Mouse (Mus musculus) cerebellum, adult 2 months (tissue): ENCODE data around the gene 4930512M02Rik. TPM values are rescaled to one million over a fixed set of nuclear protein-coding genes. Genes with fewer than 3 reads are reported as not detected.

ENCODE experiments used
- DNase-seq, 2 experiments: peaks; one replicate each; pipeline ENCODE4 v3.0.0; 2021
- H3K27ac ChIP-seq: fragments of 200-500 bp; 2 replicates; pipeline ENCODE4 v1.5.1; 2012; ENCODE audit warnings: low read length, control low read depth, inconsistent platforms; ENCODE audit not compliant: insufficient read depth
- H3K27me3 ChIP-seq: fragments of 200-500 bp; 2 replicates; pipeline ENCODE4 v1.6.1; 2012; ENCODE audit warnings: inconsistent platforms, mild to moderate bottlenecking, low read length, moderate library complexity; ENCODE audit not compliant: control insufficient read depth, insufficient read depth
- H3K4me1 ChIP-seq: fragments of 200-500 bp; 2 replicates; pipeline ENCODE4 v1.6.1; 2011; ENCODE audit warnings: low read length; ENCODE audit not compliant: control insufficient read depth, insufficient read depth
- H3K4me3 ChIP-seq: fragments of 200-500 bp; replicated peaks from 2 replicates; pipeline ENCODE3; 2011; ENCODE audit warnings: mild to moderate bottlenecking, low read depth, low read length, control low read depth; ENCODE audit not compliant: insufficient read depth
- CTCF ChIP-seq: fragments of 200-500 bp; IDR thresholded peaks from 2 replicates; pipeline ENCODE4 v1.5.1; 2011; ENCODE audit warnings: low read depth, mild to moderate bottlenecking, control low read depth, low read length, moderate library complexity, borderline replicate concordance; ENCODE audit not compliant: insufficient read depth
- POLR2A ChIP-seq: fragments of 200-500 bp; IDR thresholded peaks from 2 replicates; pipeline ENCODE4 v1.6.1; 2011; ENCODE audit warnings: low read length, control low read depth, borderline replicate concordance; ENCODE audit not compliant: insufficient read depth
- WGBS: fragments of 180-500 bp; shearing (Covaris S2); methylation state at CpG from one replicate; pipeline ENCODE4 v1.1.7; 2018; 5-methylcytosine and 5-hydroxymethylcytosine counted together
- polyA plus RNA-seq: library from polyadenylated mRNA; depleted of rRNA; stranded (reverse); fragments of >200 nt; gene quantifications from 2 replicates; pipeline ENCODE4 v1.2.3, GENCODE M21; 2012

The 4930512M02Rik gene
- polyA plus RNA-seq, 1 experiment = not detected

DNA sequence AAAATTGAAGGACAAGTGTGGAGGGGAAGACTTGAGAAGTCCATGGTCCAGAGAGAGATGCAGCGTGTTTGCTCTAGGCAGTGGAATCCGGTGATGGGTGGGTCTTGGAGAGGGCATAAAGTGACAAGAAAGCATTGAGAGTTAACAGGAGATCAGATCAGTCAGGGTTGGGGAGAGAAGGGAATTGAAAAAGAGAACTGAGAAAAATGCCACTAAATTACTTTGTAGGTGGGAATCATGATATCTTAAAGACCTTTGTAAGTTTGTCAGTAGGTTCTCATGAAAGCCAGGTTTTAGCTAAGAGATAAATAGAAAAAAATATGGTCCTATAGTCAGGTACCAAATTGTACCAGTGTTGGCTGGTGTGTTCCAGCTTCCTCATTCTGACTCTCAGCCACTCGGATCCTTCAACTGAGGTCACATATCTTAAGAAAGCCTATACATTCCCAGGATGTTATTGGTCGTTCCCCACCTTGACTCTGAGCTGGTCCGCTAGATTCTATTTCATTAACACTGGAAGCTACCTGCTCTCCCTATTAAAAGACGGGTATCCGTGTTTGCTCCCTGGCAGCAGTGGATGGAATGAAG, 68.4 kb downstream of the 4930512M02Rik start:
- H3K4me3 ChIP-seq = no peak overlapping the region
- DNase-seq = no peak
- H3K27me3 ChIP-seq = no peaks in the 10 kb centered on the region
- TF ChIP-seq POLR2A (no peak), CTCF (no peak)
- H3K27ac ChIP-seq = no peak overlapping the region
- H3K4me1 ChIP-seq = no peaks in the 10 kb centered on the region
- WGBS = 83% methylated on average over 7 of the region's 7 CpGs

DNA sequence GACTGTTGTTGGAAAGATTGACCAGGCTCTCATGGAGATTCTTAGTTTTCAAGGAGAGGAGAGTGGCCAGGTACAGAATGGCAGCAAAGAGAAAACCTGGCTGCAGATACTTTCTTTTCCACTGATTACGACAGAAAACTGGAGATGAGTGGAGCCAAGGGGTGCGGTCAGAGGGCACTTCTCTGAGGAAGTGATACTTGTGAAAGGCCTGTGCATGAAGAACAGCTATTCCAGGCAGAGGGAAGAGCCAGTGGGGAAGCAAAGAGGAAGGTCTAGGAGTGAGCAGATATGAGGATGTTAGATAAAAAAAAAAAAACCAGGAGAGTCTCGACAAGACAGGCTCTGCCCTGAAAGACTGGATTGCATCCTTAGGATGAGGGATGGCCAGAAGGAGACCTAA, 69.0 kb downstream of the 4930512M02Rik start:
- no peak for DNase-seq
- whole genome bisulfite sequencing = 77% methylated on average over 3 of the region's 3 CpGs
- no peaks in the 10 kb centered on the region for H3K27me3 ChIP-seq
- TF ChIP-seq POLR2A (no peak), CTCF (no peak)
- H3K4me3 ChIP-seq = no peak overlapping the region
- no peak overlapping the region for H3K27ac ChIP-seq
- no peaks in the 10 kb centered on the region for H3K4me1 ChIP-seq

- DNase-seq = peak; percentile 2 to 24
- H3K27ac ChIP-seq = no peak overlapping the region
- no peaks in the 10 kb centered on the region for H3K27me3 ChIP-seq
- H3K4me1 ChIP-seq = no peaks in the 10 kb centered on the region
- H3K4me3 ChIP-seq = no peak overlapping the region
- 47% methylated on average over 11 of the region's 11 CpGs for WGBS
- TF ChIP-seq CTCF (peak; percentile 41; the same call in 1 of the 2 replicates), POLR2A (no peak)
These were observed 70.3 kb downstream of the 4930512M02Rik start for GRCm38 (mm10) chr11:11557173-11557967.

DNA sequence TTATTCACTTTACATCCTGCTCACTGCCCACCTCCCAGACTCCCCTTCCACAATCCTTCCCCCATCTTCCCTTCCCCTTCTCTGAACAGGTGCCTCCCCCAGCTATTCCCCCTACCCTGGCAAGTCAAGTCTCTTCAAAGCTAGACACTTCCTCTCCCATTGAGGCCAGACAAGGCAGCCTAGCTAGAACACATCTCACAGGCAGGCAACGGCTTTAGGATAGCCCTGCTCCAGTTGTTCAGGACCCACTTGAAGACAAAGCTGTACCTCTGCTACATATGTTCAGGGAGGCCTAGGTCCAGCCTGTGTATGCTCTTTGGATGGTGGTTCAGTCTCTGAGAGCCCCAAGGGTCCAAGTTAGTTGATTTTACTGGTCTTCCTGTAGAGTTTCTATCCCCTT, 71.4 kb downstream of the 4930512M02Rik start:
- no peaks in the 10 kb centered on the region for H3K4me1 ChIP-seq
- DNase-seq = no peak
- no peak overlapping the region for H3K27ac ChIP-seq
- 85% methylated on average over 1 of the region's 1 CpGs for WGBS
- no peak overlapping the region for H3K4me3 ChIP-seq
- no peaks in the 10 kb centered on the region for H3K27me3 ChIP-seq
- TF ChIP-seq CTCF (no peak), POLR2A (no peak)

DNA sequence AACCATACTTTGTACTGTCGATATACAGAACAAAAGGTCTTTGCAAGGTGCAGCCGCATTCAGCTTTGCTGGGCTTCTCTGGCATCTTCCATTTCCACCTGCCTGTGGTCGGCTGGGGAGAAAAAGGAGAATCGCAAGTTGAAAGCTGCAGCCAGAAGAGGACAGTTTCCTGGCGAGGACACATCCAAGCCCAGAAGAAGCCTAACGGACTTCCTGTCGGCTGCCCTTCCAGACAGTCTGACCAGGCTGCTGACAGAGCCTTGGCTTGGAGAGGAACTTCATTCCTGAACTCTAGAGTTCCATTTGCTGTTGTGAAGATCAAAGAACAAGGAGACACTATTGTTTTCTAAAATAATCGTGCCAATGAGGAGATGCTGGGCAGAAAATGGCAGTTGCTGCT, 72.1 kb downstream of the 4930512M02Rik start:
- no peak overlapping the region for H3K27ac ChIP-seq
- no peak for DNase-seq
- TF ChIP-seq POLR2A (no peak), CTCF (no peak)
- 61% methylated on average over 8 of the region's 8 CpGs for WGBS
- no peaks in the 10 kb centered on the region for H3K27me3 ChIP-seq
- H3K4me3 ChIP-seq = no peak overlapping the region
- no peaks in the 10 kb centered on the region for H3K4me1 ChIP-seq

DNA sequence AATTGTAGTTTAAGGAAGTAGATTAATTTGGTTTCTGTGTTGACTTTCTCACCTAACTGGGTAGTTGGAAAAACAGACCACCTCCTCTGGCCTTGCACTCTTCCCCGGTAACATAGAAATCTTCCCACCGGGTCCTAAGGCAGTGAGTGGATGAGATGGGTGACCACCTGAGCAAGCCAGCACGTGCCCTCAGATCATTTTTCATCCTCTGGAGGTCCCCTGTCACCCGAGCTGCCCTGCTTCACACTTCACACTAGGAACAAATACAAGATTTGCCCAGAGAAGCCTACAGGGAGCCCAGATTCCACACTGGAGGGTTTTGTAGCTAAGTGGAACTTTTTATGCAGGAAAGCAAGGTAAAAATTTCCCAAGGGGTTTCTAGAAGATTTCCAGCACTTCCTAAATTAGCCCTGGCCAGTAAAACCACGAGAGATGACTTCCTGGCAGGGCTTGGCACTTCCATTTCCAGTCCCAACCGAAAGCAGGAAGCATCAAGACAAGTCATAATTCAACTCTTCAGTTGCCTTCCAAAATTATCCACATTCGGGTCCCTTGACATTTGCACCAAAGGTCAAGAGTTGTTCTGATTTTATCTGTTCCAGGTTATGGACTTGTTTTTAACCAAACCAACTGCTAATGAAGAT, 79.9 kb downstream of the 4930512M02Rik start:
- TF ChIP-seq CTCF = no peak
- no peak for TF ChIP-seq POLR2A
- Histone ChIP-seq H3K4me1 (no peaks in the 10 kb centered on the region), H3K27ac (no peak overlapping the region), H3K4me3 (no peak overlapping the region), H3K27me3 (no peaks in the 10 kb centered on the region)
- 70% methylated on average over 7 of the region's 7 CpGs for WGBS
- no peak for DNase-seq

DNA sequence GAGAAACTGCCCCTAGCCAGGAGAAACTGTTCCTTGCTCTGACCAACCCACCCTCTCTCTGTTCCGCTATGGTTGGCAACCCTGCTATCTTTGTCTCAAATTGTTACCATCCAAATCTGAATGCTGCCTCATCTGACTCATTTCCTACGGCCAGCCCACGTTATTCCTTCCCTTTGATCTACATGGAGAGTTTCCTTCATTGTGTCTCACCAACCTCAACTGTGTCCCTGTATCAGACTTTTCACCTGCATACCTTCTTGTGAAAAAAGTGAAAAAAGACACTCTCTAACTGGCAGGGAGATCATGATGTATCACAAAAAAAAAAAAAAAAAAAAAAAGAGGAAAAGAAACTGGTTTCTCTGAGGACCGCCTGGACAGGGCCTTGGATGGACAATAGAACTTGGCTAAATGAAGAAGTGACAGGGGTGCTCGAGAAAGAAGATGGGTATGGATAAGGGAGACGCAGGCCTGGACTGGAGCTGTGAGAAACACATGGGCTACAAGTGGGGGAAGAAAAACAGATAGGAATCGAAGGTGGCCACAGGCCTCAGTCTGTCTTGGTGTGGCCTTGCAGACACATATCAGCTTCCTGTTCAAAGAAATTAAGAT, 80.6 kb downstream of the 4930512M02Rik start:
- Histone ChIP-seq H3K4me1 (no peaks in the 10 kb centered on the region), H3K27me3 (no peaks in the 10 kb centered on the region), H3K4me3 (no peak overlapping the region), H3K27ac (no peak overlapping the region)
- TF ChIP-seq CTCF = no peak
- no peak for TF ChIP-seq POLR2A
- WGBS = 76% methylated on average over 7 of the region's 7 CpGs
- no peak for DNase-seq
